In the genomic region with DNA sequence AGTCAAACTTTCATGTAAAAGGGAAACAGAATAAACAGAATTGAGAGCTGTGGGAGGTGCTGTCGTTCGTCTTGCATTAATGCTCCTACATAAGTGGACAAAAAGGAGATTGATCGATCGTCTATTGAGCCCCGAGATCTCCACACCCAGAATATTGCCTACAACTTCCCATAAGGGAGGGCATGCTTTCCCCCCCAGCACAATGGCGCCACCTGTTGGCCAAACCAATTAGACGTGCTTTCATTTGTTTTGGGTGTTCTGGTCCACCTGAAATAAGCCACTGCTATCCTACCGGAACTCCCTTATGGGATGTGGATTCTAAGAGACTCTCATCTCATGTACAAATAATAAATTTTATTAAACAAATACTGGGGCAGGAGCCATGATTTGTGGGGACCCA, we compare ENCODE assay signal across 8 mouse cellular contexts.
DNase-seq lines count a peak whose midpoint lies in the region; ATAC-seq and TF ChIP-seq lines count a peak whose summit lies in the region.

No protein-coding gene starts in this region.

- H3K27ac ChIP-seq in liver, adult 2 months (replicated peaks; ENCODE audit: insufficient read depth, low read depth, low read length) = no peak overlapping the region
- H3K27ac ChIP-seq in liver, embryonic 11.5 days (ENCODE audit: low read depth, low read length) = no peak overlapping the region
- no peak overlapping the region for H3K27ac ChIP-seq in embryonic facial prominence, embryonic 10.5 days (replicated peaks)
- H3K27ac ChIP-seq in limb, embryonic 11.5 days (replicated peaks; ENCODE audit: low read depth, low read length) = no peak overlapping the region

- no peaks in the 10 kb centered on the region for H3K4me1 ChIP-seq in liver, adult 2 months (ENCODE audit: control insufficient read depth, insufficient read depth, low read length)
- no peaks in the 10 kb centered on the region for H3K4me1 ChIP-seq in liver, embryonic 11.5 days (replicated peaks; ENCODE audit: control insufficient read depth, insufficient read depth, low read length)
- peaks cover 4% of the 10 kb centered on the region; the same call in 1 of the 2 replicates for H3K4me1 ChIP-seq in embryonic facial prominence, embryonic 10.5 days
- H3K4me1 ChIP-seq in limb, embryonic 11.5 days (ENCODE audit: control insufficient read depth, insufficient read depth, low read length) = no peaks in the 10 kb centered on the region

- H3K36me3 ChIP-seq in liver, adult 2 months (ENCODE audit: control insufficient read depth, insufficient read depth, low read length) = no peaks in the 10 kb centered on the region
- no peaks in the 10 kb centered on the region for H3K36me3 ChIP-seq in liver, embryonic 11.5 days (ENCODE audit: control insufficient read depth, insufficient read depth, low read length)
- no peaks in the 10 kb centered on the region for H3K36me3 ChIP-seq in embryonic facial prominence, embryonic 10.5 days (replicated peaks)
- no peaks in the 10 kb centered on the region for H3K36me3 ChIP-seq in limb, embryonic 11.5 days (ENCODE audit: control insufficient read depth, insufficient read depth, low read length)

- no peak for TF ChIP-seq POLR2A in liver, adult 2 months (IDR thresholded peaks at IDR 0.05; ENCODE audit: extremely low read depth, insufficient read depth, low read length)

- H3K4me3 ChIP-seq in liver, adult 2 months (ENCODE audit: insufficient read depth, low read depth, low read length) = no peak overlapping the region
- H3K4me3 ChIP-seq in liver, embryonic 11.5 days (ENCODE audit: low read depth, low read length) = no peak overlapping the region
- no peak overlapping the region for H3K4me3 ChIP-seq in embryonic facial prominence, embryonic 10.5 days
- H3K4me3 ChIP-seq in limb, embryonic 11.5 days (ENCODE audit: low read depth, low read length) = no peak overlapping the region

- no peak for ATAC-seq in liver, embryonic 11.5 days (replicated peaks; ENCODE audit: low FRiP score)
- no peak for ATAC-seq in limb, embryonic 11.5 days (ENCODE audit: insufficient number of reproducible peaks, low FRiP score, low TSS enrichment, low read depth)
- no peak for ATAC-seq in inflammation-experienced regulatory T-cells, adult 6 months

- H3K79me2 ChIP-seq in liver, adult 2 months (ENCODE audit: control insufficient read depth, insufficient read depth, low read length) = no peaks in the 10 kb centered on the region

- H3K9me3 ChIP-seq in liver, embryonic 11.5 days (ENCODE audit: control insufficient read depth, low read length) = no peaks in the 10 kb centered on the region
- H3K9me3 ChIP-seq in embryonic facial prominence, embryonic 10.5 days = no peaks in the 10 kb centered on the region
- H3K9me3 ChIP-seq in limb, embryonic 11.5 days (ENCODE audit: control insufficient read depth, low read length) = no peaks in the 10 kb centered on the region

- no peak overlapping the region for H3K9ac ChIP-seq in liver, adult 2 months (ENCODE audit: low read depth, low read length)
- H3K9ac ChIP-seq in liver, embryonic 11.5 days (ENCODE audit: low read depth, low read length) = no peak overlapping the region
- no peak overlapping the region for H3K9ac ChIP-seq in limb, embryonic 11.5 days (ENCODE audit: low read length)

- no peak overlapping the region for H3K4me2 ChIP-seq in liver, embryonic 11.5 days
- no peak overlapping the region for H3K4me2 ChIP-seq in limb, embryonic 11.5 days (ENCODE audit: low read depth, severe bottlenecking)

- peak; percentile 65 for TF ChIP-seq CTCF in liver, adult 2 months (IDR thresholded peaks at IDR 0.05; ENCODE audit: low read depth, low read length)

- peak; percentile 19 for DNase-seq in liver, adult 2 months (ENCODE audit: extremely low read depth, low read depth, low spot score)
- no peak for DNase-seq in liver, embryonic 11.5 days (ENCODE audit: low spot score)
- DNase-seq in adrenal gland, adult 8-10 months = peak; percentile 14
- peak; percentile 66 for DNase-seq in embryonic facial prominence, embryonic 10.5 days (ENCODE audit: low spot score)
- peak; percentile 23 for DNase-seq in induced T-regulatory cell, adult 2 months (ENCODE audit: low read depth)
- DNase-seq in limb, embryonic 11.5 days (ENCODE audit: low spot score) = peak; percentile 77
- DNase-seq in retina, postnatal 1 day = peak; percentile 32

- 57% methylated on average over 8 of the region's 8 CpGs for WGBS in liver, adult 2 months
- 63% methylated on average over 8 of the region's 8 CpGs for WGBS in liver, embryonic 11.5 days
- WGBS in embryonic facial prominence, embryonic 10.5 days = 68% methylated on average over 8 of the region's 8 CpGs
- WGBS in limb, embryonic 11.5 days = 65% methylated on average over 8 of the region's 8 CpGs

- H3K27me3 ChIP-seq in liver, adult 2 months (ENCODE audit: control insufficient read depth, insufficient read depth, low read length) = no peaks in the 10 kb centered on the region
- H3K27me3 ChIP-seq in liver, embryonic 11.5 days (replicated peaks; ENCODE audit: control insufficient read depth, insufficient read depth, low read length) = no peaks in the 10 kb centered on the region
- H3K27me3 ChIP-seq in embryonic facial prominence, embryonic 10.5 days (replicated peaks; ENCODE audit: low read depth, poor library complexity, severe bottlenecking) = no peaks in the 10 kb centered on the region
- no peaks in the 10 kb centered on the region for H3K27me3 ChIP-seq in limb, embryonic 11.5 days (ENCODE audit: control insufficient read depth, insufficient read depth, low read length)
